Mouse (Mus musculus) intestine, embryonic 14.5 days (tissue): ENCODE results near the gene Krt9. TPM values are rescaled to one million over a fixed set of nuclear protein-coding genes. Genes with fewer than 3 reads are reported as not detected.

Experiments used
- ATAC-seq: fragments of 200-750 bp; cut with Nextera tagmentation; replicated peaks from 2 replicates; pipeline ENCODE4 v1.8.0; 2017; ENCODE audit warnings: low read depth, moderate number of reproducible peaks, moderate TSS enrichment, moderate library complexity; ENCODE audit not compliant: low FRiP score, low TSS enrichment
- DNase-seq: peaks from one replicate; pipeline ENCODE4 v3.0.0-alpha.2; 2018; ENCODE audit warnings: low spot score
- H3K27ac ChIP-seq: fragments of 300-500 bp; sonication (generic); 2 replicates; pipeline ENCODE4 v1.5.1; 2014; ENCODE audit warnings: low read depth, mild to moderate bottlenecking, control low read depth
- H3K27me3 ChIP-seq: fragments of 300-500 bp; sonication (generic); replicated peaks from 2 replicates; pipeline ENCODE4 v1.6.1; 2014; ENCODE audit warnings: low read length, control low read depth; ENCODE audit not compliant: control insufficient read depth, insufficient read depth
- H3K36me3 ChIP-seq: fragments of 300-500 bp; sonication (generic); 2 replicates; pipeline ENCODE4 v1.6.1; 2014; ENCODE audit warnings: low read length, control low read depth; ENCODE audit not compliant: control insufficient read depth, insufficient read depth
- H3K4me1 ChIP-seq: fragments of 300-500 bp; sonication (generic); replicated peaks from 2 replicates; pipeline ENCODE4 v1.6.1; 2014; ENCODE audit warnings: low read length, control low read depth, mixed read lengths; ENCODE audit not compliant: control insufficient read depth, insufficient read depth
- H3K4me2 ChIP-seq: fragments of 300-500 bp; sonication (generic); 2 replicates; pipeline ENCODE4 v1.6.1; 2014; ENCODE audit warnings: low read length
- H3K4me3 ChIP-seq: fragments of 300-500 bp; sonication (generic); 2 replicates; pipeline ENCODE4 v1.5.1; 2014; ENCODE audit warnings: low read depth, low read length, control low read depth, mixed read lengths
- H3K9ac ChIP-seq: fragments of 300-500 bp; sonication (generic); 2 replicates; pipeline ENCODE4 v1.6.1; 2014; ENCODE audit warnings: mild to moderate bottlenecking, low read length
- H3K9me3 ChIP-seq: fragments of 300-500 bp; sonication (generic); 2 replicates; pipeline ENCODE4 v1.6.1; 2016; ENCODE audit warnings: low read length, control low read depth; ENCODE audit not compliant: control insufficient read depth
- WGBS: fragments of 180-500 bp; shearing (Covaris S2); extraction: QIAGEN DNeasy Blood & Tissue Kit; methylation state at CpG from one replicate; pipeline ENCODE4 v1.1.7; 2014; 5-methylcytosine and 5-hydroxymethylcytosine counted together
- polyA plus RNA-seq: library from polyadenylated mRNA; unstranded; fragments of >200 nt; fragmentation: Nextera tagmentation; extraction: Ambion mirVana; gene quantifications from 2 replicates; pipeline ENCODE4 v1.2.1, GENCODE M21; 2014

Krt9 gene
- polyA plus RNA-seq, 1 experiment from 2014 or later, result not detected

GRCm38 (mm10) chr11:100145104-100145503 lies 47.9 kb downstream of the Krt9 start:
- H3K36me3 ChIP-seq, result no peaks in the 10 kb centered on the region
- peak overlapping the region; percentile 43 for H3K9ac ChIP-seq
- peak overlapping the region; percentile 67; the same call in 1 of the 2 replicates for H3K27ac ChIP-seq
- peak; percentile 79 for DNase-seq
- H3K4me2 ChIP-seq, result peak overlapping the region; percentile 48
- peaks cover 18% of the 10 kb centered on the region for H3K4me1 ChIP-seq
- peak overlapping the region; percentile 41 for H3K4me3 ChIP-seq
- 2% methylated on average over 20 of the region's 20 CpGs for WGBS
- peak; percentile 35 for ATAC-seq
- H3K9me3 ChIP-seq, result no peaks in the 10 kb centered on the region
- H3K27me3 ChIP-seq, result peaks cover 19% of the 10 kb centered on the region

- DNase-seq, result no peak
Measured at GRCm38 (mm10) chr11:100140966-100141365, 52.1 kb downstream of the Krt9 start.

GRCm38 (mm10) chr11:100139391-100139790 lies 53.7 kb downstream of the Krt9 start:
- H3K27ac ChIP-seq, result peak overlapping the region; percentile 58
- H3K36me3 ChIP-seq, result no peaks in the 10 kb centered on the region
- H3K4me1 ChIP-seq, result 0 out of 2 replicates have a peak, but pooled peaks cover 11% of the 10 kb centered on the region
- H3K27me3 ChIP-seq, result 0 out of 2 replicates have a peak, but pooled peaks cover 2% of the 10 kb centered on the region
- ATAC-seq (peak; percentile 52), DNase-seq (no peak)
- H3K9me3 ChIP-seq, result no peaks in the 10 kb centered on the region
- H3K9ac ChIP-seq, result no peak overlapping the region
- H3K4me3 ChIP-seq, result no peak overlapping the region
- H3K4me2 ChIP-seq, result no peak overlapping the region
- WGBS, result 28% methylated on average over 2 of the region's 2 CpGs

More at GRCm38 (mm10) chr11:100140966-100141365, 52.1 kb downstream of the Krt9 start:
- Histone ChIP-seq H3K27ac (no peak overlapping the region), H3K36me3 (no peaks in the 10 kb centered on the region), H3K4me3 (no peak overlapping the region), H3K4me1 (peaks cover 11% of the 10 kb centered on the region; the same call in 1 of the 2 replicates), H3K9ac (no peak overlapping the region), H3K27me3 (peaks cover 16% of the 10 kb centered on the region), H3K9me3 (no peaks in the 10 kb centered on the region), H3K4me2 (no peak overlapping the region)
- ATAC-seq, result no peak
- WGBS, result 69% methylated on average over 21 of the region's 21 CpGs

- no peak overlapping the region for H3K4me3 ChIP-seq
- H3K4me1 ChIP-seq, result 0 out of 2 replicates have a peak, but pooled peaks cover 11% of the 10 kb centered on the region
- peak overlapping the region; percentile 58 for H3K27ac ChIP-seq
- no peak overlapping the region for H3K9ac ChIP-seq
- 49% methylated on average over 7 of the region's 7 CpGs for WGBS
- peak; percentile 81 for ATAC-seq
- H3K36me3 ChIP-seq, result no peaks in the 10 kb centered on the region
- H3K4me2 ChIP-seq, result no peak overlapping the region
- peak; percentile 74 for DNase-seq
- no peaks in the 10 kb centered on the region for H3K27me3 ChIP-seq
- no peaks in the 10 kb centered on the region for H3K9me3 ChIP-seq
Measured at GRCm38 (mm10) chr11:100138809-100139208, 54.2 kb downstream of the Krt9 start.

GRCm38 (mm10) chr11:100137693-100138092 lies 55.4 kb downstream of the Krt9 start:
- 0 out of 2 replicates have a peak, but pooled peaks cover 11% of the 10 kb centered on the region for H3K4me1 ChIP-seq
- DNase-seq (no peak), ATAC-seq (no peak)
- H3K9me3 ChIP-seq, result no peaks in the 10 kb centered on the region
- H3K9ac ChIP-seq, result no peak overlapping the region
- peak overlapping the region; percentile 23; the same call in 1 of the 2 replicates for H3K27ac ChIP-seq
- WGBS, result 34% methylated on average over 5 of the region's 5 CpGs
- H3K4me2 ChIP-seq, result no peak overlapping the region
- no peak overlapping the region for H3K4me3 ChIP-seq
- no peaks in the 10 kb centered on the region for H3K27me3 ChIP-seq
- no peaks in the 10 kb centered on the region for H3K36me3 ChIP-seq

Other genes starting within 250 kb of the Krt9 start
- gene Krtap9-5, start 244.8 kb downstream of the Krt9 start, polyA plus RNA-seq, result not detected in 2 replicates
- gene Krtap29-1, start 214.2 kb downstream of the Krt9 start, polyA plus RNA-seq, result not detected in 2 replicates
- gene Krtap16-1, start 206.6 kb downstream of the Krt9 start, polyA plus RNA-seq, result not detected in 2 replicates
- gene Krtap17-1, start 199.3 kb downstream of the Krt9 start, polyA plus RNA-seq, result not detected in 2 replicates
- gene Krt33a, start 177.0 kb downstream of the Krt9 start, polyA plus RNA-seq, result not detected in 2 replicates
- gene Krt33b, start 163.4 kb downstream of the Krt9 start, polyA plus RNA-seq, result 0.11 TPM in 1 of 2 replicates, not detected in the other
- gene Krt34, start 151.7 kb downstream of the Krt9 start, polyA plus RNA-seq, result not detected in 2 replicates
- gene Krt31, start 142.7 kb downstream of the Krt9 start, polyA plus RNA-seq, result not detected in 2 replicates
- not detected in 2 replicates for gene Krt32, start 105.0 kb downstream of the Krt9 start, polyA plus RNA-seq
- not detected in 2 replicates for gene Krt35, start 97.0 kb downstream of the Krt9 start, polyA plus RNA-seq
- gene Krt36, start 87.6 kb downstream of the Krt9 start, polyA plus RNA-seq, result 0.11 and 0.13 TPM in 2 replicates
- gene Krt13, start 71.7 kb downstream of the Krt9 start, polyA plus RNA-seq, result 0.11 TPM in 1 of 2 replicates, not detected in the other
- gene Krt15, start 57.3 kb downstream of the Krt9 start, polyA plus RNA-seq, result 1.3 TPM in 2 replicates
- gene Krt19, start 44.6 kb downstream of the Krt9 start, polyA plus RNA-seq, result 359 and 374 TPM in 2 replicates
- gene Krt14, start 14.3 kb upstream of the Krt9 start, polyA plus RNA-seq, result 5.7 and 6.0 TPM in 2 replicates
- not detected in 2 replicates for gene Krt16, start 55.7 kb upstream of the Krt9 start, polyA plus RNA-seq
- gene Krt17, start 67.8 kb upstream of the Krt9 start, polyA plus RNA-seq, result 8.7 and 9.9 TPM in 2 replicates
- not detected in 2 replicates for gene Krt42, start 76.6 kb upstream of the Krt9 start, polyA plus RNA-seq
- 1,995 and 2,009 TPM in 2 replicates for gene Eif1, start 126.6 kb upstream of the Krt9 start, polyA plus RNA-seq
- 3.2 TPM in 1 of 2 replicates, not detected in the other for gene Gast, start 141.2 kb upstream of the Krt9 start, polyA plus RNA-seq
- 10.2 and 11.1 TPM in 2 replicates for gene Hap1, start 162.9 kb upstream of the Krt9 start, polyA plus RNA-seq
- 93.4 and 106 TPM in 2 replicates for gene Jup, start 204.5 kb upstream of the Krt9 start, polyA plus RNA-seq
- gene P3h4, start 221.6 kb upstream of the Krt9 start, polyA plus RNA-seq, result 54.8 and 55.3 TPM in 2 replicates
- 86.2 and 89.7 TPM in 2 replicates for gene Fkbp10, start 222.5 kb upstream of the Krt9 start, polyA plus RNA-seq
- gene Nt5c3b, start 248.6 kb upstream of the Krt9 start, polyA plus RNA-seq, result 117 and 126 TPM in 2 replicates
- gene Klhl10, start 248.7 kb upstream of the Krt9 start, polyA plus RNA-seq, result 0.23 and 0.61 TPM in 2 replicates